Mouse (Mus musculus) liver (tissue): ENCODE data around the gene Ccdc121.

ENCODE experiments used
- DNase-seq: peaks from one replicate; pipeline ENCODE4 v3.0.0-alpha.2; 2020; ENCODE audit warnings: mixed read lengths

Ccdc121 gene

GRCm38 (mm10) chr1:181511307-181511706 lies at the start of gene Ccdc121:
Gene Ccdc121, minus strand, starts transcription at chr1:181511451.
- DNase-seq, result no peak

- DNase-seq, result no peak
Measured at GRCm38 (mm10) chr1:181560325-181560724, 49.1 kb upstream of the Ccdc121 start.

- DNase-seq, result no peak
Measured at GRCm38 (mm10) chr1:181559655-181560054, 48.4 kb upstream of the Ccdc121 start.

- DNase-seq, result no peak
Measured at GRCm38 (mm10) chr1:181555475-181555874, 44.2 kb upstream of the Ccdc121 start.

DNA sequence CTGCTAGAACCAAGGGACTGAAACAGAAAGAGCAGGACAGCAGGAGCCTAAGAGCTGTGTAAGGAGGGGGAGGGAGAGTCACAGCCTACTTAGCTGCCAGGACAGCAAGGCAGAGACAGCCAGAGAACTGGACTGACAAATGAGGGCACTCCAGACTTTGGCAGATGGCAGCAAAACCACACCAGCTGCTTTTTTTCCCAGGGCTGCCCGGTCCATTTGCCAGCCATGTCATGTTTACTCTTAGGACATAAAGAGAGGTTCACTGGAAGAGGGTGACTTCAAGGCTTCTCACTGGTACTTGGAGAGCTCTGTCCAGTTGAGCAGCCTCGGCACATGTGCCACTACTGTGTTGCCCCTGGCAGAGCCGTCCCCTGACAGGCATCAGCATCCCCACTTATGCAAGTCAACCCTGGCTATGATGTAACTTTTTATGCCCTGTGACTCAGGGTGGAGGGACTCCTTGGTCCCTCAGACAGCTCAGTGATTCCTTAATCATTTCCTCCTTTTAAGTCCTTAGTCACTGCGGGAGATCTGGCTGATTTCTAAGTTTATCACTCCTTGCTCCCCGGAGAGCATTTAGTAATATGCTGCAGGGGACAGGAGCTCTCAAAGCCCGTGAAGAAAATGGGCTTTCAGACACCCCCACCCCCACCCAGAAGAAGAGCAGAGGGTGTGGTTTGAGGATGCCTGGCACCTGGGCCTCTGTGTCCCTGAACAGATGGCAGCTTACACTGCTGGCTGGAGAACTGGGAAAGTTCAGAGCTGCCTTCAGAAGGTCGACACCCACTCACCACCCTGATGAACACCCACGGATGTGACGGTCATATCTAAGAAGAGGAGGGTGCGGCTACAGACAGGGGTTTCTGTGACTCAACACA lies 41.5 kb upstream of the Ccdc121 start:
- DNase-seq, result no peak

DNA sequence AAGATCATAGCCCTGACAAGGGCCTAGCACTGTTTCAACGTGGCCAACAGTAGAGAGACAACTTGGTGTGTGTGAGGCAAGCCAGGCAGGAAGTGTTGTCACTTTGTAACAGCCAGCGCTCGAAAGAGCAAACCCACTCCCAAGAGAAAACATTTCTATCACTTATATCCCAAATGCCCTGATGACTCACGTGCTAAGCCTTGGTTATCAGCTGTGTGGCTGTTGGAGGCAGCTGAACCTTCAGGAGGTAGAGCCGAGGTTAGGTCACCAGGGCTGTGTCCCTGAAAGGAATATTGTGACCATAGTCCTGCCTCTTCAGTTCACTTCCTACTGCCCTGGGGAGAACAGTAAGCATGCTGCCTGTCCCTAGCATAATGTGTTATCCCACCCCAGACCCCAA lies 39.6 kb upstream of the Ccdc121 start:
- DNase-seq, result no peak

DNA sequence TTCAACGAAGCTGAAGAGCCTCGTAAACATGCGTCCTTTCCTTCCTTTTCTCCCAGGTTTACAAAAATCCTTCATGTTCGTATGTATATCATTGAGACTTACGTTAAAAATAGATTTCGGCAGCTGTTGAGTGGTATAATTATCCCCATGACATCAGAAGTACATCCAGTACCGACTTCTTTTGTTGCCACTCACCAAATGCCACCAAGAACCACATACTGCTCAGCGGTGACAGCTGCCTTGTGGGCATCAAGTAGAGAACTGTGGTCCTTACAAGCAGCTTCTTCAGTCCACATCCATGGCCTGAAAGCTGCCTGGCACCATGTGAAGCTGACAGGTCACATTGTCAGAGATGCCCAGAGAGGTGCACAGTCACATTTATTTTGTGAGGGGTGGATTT lies 38.7 kb upstream of the Ccdc121 start:
- no peak for DNase-seq

DNA sequence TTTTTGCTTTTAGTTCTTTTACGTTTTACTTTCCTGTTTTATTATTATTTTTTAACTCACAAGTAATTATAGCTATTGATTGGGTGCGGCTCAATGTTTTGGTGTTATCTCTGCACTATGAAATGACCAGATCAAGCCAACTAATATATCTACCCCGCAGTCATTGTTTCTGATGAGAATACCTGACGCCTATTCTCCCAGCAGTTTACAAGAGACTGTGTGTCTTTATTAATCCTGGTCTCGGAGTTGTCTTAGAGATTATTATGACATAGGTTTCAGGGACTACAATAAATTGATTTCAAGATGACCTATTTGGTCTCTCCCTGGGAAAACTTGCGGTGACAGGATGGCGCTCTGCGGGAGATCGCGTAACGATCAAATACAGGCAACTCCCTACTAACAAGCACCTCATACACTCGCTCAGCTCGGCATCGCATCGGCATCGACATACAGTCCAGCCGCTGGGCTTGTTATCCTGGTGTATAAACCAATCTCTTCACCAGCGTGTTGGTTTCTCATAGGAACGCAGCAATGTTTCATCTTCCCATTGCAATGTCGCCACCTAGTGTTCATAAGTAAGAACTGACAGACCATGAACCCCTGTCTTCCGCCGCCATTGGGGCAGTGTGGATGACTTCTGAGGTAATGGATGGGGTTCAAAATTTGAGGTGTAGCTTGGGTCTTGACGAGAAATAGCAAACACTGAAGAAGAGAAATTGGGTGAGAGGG lies 34.0 kb upstream of the Ccdc121 start:
- DNase-seq, result peak; percentile 37

GRCm38 (mm10) chr1:181543711-181544383 lies 32.6 kb upstream of the Ccdc121 start:
- peak; percentile 16 for DNase-seq

- DNase-seq, result peak; percentile 35
Measured at GRCm38 (mm10) chr1:181539846-181540769, 28.9 kb upstream of the Ccdc121 start.

DNA sequence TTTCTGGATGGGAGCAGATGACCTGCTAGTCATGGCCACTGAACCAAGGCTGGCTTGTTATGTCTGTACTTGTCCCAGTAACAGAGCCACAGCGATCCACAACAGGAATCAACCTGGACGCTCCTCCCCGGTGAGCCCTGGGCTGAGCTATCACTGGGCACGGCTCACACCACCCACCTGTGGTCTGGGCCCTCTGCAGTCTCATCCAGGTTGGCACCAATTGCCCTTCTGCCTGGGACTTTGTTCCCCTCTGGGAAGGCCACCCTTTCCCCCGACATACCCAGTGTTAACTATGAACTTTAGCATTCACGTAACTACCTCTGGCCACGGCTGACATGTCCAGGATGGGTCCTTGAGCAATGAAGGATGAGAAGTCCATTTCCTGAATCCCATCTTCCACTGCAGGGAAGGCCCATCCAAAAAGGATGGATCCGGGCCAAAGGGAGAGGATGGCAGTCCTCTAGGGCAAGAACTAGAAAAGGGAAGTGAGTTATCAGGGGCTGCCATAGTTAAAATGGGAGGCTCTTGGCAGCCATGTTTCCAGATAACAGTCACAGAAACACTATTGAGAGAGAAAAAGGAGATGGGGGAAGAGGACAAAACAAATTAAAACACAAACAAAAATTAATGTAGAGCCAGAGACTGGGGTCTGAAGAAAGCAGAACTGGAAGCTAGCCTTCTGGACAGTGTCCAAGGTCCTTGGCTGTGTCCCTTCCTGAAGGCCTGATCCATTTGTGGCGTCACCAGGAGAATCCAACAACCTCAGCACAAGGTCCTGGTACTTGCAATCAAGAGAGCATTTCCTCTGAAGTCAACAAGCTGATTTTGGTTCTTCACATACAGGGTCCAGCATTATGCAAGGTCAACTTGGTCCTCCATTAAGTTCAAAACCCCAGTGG lies 26.6 kb upstream of the Ccdc121 start:
- no peak for DNase-seq

DNA sequence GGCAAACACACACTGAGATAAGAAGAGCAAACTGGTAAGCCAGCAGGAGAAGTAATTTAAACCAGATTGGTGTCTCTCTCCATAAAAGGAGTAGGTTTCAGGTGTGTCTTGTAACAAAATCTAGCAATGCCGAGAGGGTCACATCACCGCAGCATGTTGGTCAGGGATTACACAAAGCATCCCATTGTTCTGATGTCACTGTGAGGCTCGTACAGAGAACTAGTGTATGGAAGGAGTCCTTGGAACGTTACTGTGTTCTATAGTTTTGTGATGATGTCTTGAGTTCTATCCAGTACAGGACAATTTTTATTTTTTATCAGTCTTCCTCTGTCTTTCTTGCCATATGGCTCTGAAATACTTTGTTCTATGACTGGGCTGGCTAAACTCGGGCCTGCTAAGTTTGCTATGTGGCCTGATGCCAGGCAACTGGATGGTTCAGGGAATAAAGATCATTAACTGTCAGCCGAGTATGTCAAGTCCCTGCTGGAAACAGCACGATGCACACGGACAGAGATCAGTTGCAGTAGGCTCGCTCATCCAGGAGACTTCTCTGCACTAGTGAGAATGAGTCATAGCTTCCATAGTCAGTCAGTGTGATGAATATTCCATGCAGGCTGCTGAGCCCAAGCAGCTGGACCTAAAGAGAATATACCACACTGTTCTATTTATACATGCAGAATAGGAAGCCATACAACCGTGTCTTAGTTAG lies 24.1 kb upstream of the Ccdc121 start:
- no peak for DNase-seq

- no peak for DNase-seq
Measured at GRCm38 (mm10) chr1:181529368-181529767, 18.1 kb upstream of the Ccdc121 start.

DNA sequence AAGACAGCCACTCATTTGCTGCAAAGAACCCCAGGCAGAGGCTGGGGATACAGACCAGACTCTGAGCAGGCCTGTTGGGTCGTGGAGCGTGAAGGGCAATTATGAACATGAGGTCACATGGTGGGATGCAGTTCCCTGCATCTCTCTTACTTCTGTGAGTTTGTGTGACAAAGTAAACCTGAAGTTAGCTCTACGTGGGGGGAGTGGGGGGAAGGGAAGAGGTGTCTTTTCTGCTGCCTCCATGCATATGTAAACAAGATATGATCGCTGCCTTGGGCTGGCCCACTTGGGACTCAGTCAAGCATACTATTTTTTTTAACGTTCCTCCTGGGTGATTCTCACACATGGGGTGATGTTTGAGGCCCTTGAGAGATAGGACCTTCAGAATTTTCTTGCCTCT lies 14.7 kb upstream of the Ccdc121 start:
- DNase-seq, result no peak

DNA sequence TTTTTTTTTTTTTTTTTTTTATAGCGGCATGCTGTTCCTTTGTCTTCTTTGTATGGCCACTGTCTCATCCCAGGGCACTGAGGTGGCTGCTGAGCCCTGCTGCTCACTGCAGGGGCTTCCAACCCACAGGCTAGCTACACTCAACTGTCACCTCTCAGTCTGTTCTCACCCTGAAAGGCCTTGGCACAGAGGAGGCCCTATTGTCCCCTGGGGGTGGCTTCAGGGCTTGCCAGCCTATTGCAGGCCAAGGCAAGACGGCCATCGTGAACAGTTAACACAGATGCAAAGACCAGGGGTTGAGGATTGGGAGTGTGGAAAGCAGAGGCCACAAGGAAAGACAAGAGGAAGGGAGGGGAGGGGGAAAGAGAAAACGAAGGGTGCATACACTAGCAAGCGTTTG lies 12.6 kb upstream of the Ccdc121 start:
- DNase-seq, result no peak

GRCm38 (mm10) chr1:181521401-181522091 lies 10.3 kb upstream of the Ccdc121 start:
- DNase-seq, result no peak

DNA sequence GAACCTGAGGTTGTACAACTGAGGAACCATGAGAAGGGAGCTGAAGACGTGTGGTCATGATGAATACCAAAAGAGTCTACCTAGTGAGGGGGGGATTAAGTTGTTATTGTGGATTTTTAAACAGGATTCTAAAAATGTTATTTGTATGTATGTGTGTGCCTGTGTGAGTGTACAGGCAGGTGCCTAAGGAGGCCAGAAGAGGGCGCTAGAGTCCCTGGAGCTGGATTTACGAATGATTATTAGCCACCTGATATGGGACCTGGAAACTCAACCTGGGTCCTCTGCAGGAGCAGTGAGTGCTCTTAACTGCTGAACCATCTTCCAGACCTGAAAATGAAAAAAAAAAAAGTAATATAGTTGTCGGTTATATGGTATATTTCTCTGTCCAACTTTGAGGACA lies 7.9 kb upstream of the Ccdc121 start:
- DNase-seq, result no peak

DNA sequence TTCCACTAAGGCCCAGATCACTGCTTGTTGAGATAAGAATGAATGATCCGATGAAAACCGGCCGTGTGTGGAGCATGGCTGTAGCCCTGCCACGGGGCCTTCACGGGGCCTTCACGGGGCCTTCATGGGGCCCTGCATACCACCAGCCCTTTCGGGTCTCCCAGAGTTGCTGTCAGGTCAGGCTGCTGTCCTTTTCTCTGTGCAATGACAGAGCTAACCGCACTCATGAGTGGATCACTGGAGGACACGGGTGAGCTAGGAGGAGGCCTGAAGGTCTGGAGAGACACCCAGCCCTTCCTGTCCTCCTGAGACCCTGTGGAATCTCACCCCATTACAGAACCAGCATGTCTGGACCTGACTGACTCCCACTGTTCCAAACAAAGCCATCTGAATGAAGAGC lies 6.8 kb upstream of the Ccdc121 start:
- no peak for DNase-seq

DNA sequence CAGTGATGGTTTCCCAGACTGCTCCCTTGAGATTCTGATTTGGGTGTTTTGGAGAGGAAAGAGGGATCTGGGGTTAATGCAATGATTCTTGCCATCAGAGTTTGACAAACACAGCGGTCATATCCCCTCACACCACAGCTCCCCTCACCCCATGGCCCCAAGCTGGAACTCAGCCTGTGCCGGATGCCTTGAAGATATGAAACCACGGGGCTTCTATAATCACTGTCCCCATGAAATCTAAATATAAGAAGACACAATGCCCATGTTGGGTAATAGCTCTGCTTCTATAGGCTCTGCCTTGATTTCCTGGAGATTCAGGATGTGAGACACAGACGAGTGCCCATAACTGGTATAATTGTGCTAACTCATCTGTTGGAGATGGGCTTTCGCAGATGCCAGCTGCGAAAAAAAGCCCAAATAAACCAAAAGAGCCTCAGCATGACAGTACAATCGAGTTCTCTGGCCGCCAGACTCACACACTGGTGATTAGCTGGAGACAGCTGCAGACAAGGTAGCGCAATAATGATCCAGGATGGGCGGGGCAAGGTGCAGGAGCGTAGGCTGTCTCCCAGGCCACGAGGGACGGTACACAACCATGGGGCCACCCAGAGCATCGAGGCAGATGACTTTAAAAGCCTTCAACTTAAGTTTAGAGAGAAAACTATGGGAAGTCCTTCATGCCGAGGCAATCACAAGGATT lies 1.3 kb upstream of the Ccdc121 start:
- DNase-seq, result no peak
